Mouse (Mus musculus) gastrocnemius, adult 2 months (tissue): ENCODE measurements around the gene Ctsl. TPM values are rescaled to one million over a fixed set of nuclear protein-coding genes. Genes with fewer than 3 reads are reported as not detected.

Source experiments
- DNase-seq: peaks from one replicate; pipeline ENCODE4 v3.0.0; 2022
- H3K27ac ChIP-seq: fragments of 200-600 bp; 2 replicates; pipeline ENCODE4 v1.8.1; 2022; ENCODE audit warnings: mild to moderate bottlenecking
- H3K4me3 ChIP-seq: fragments of 200-600 bp; 2 replicates; pipeline ENCODE4 v1.8.1; 2022; ENCODE audit warnings: mild to moderate bottlenecking, moderate library complexity
- CTCF ChIP-seq: fragments of 200-600 bp; IDR thresholded peaks from 2 replicates; pipeline ENCODE4 v1.8.1; 2022; ENCODE audit warnings: antibody characterized with exemption, mild to moderate bottlenecking, moderate library complexity
- intact Hi-C: fragments of 180-260 bp; cut with DNase I; formaldehyde crosslinking; loops from one replicate; pipeline ENCODE4 v1.15.1; 2025
- long read RNA-seq, 2 experiments: library from polyadenylated mRNA; stranded (forward); transcript quantifications; one replicate each; pipeline ENCODE4 v2.0.0; 2021
- total RNA-seq, 2 experiments: library from RNA; stranded (reverse); gene quantifications; 2 replicates each; pipeline ENCODE4 v1.2.3; 2021

Ctsl gene
- total RNA-seq = 100 to 1,000 TPM; 111 to 149 TPM
- long read RNA-seq, experiment 1, transcript Ctsl-201 (8 exons, 1,971 nt) = major isoform, 57 of 63 reads
- long read RNA-seq, experiment 1, partial matches to known transcripts = 5 of 63 reads
- long read RNA-seq, experiment 1, other reads (novel, unspliced or antisense) = 1 of 63 reads
- long read RNA-seq, experiment 2, transcript Ctsl-201 (8 exons, 1,971 nt) = major isoform, 119 of 131 reads
- long read RNA-seq, experiment 2, partial matches to known transcripts = 11 of 131 reads
- long read RNA-seq, experiment 2, other reads (novel, unspliced or antisense) = 1 of 131 reads

DNA sequence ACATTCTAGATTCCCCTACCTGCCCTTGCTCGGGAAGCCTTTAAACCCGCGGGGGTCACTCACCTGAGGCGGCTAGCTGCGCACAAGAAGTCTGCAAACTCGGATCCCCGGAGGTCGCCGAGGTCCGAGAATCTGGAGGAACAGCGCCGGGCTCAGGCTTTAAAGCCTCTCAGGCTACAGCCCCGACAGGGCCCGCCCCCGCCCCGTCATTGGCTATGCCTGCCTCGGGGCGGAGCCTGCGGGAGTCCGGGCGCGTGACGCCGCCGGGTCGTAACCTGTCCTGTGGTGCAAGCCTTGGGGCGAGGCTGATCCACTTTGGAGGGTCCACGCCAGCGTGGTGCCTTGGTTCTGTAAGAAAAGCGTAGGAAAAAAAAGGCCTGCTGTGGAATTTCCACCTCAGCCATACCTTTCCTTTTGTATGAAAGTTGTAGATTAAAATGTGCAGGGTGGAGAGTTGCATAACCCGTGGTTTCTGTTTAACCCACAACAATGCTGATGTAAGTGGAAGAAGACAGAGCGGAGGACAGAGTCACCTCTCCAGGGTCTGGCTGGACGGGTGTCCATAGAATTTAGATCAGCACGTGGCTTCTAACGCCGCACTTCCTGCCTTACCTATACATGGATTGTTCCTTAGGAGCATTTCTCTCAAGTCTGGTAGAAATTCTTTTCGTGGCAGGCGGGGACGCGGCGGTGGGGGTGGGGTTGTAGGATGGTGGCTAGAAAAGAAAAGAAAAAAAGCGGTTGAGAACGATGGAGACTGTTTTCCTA, at the start of gene Ctsl:
TSS of gene Ctsl (minus strand) at position 718 of the 768 bp plus-strand sequence.
- DNase-seq = peak; percentile 98
- intact Hi-C loops = loop anchor here (2.0 kb wide), 2 partner anchors 58 to 60 kb away; partner anchors contain the start of gene Aaed1
- Histone ChIP-seq H3K4me3 (peak within 1 kb of the TSS; percentile 96), H3K27ac (peak within 1 kb of the TSS; percentile 96)
- no peak for TF ChIP-seq CTCF

DNA sequence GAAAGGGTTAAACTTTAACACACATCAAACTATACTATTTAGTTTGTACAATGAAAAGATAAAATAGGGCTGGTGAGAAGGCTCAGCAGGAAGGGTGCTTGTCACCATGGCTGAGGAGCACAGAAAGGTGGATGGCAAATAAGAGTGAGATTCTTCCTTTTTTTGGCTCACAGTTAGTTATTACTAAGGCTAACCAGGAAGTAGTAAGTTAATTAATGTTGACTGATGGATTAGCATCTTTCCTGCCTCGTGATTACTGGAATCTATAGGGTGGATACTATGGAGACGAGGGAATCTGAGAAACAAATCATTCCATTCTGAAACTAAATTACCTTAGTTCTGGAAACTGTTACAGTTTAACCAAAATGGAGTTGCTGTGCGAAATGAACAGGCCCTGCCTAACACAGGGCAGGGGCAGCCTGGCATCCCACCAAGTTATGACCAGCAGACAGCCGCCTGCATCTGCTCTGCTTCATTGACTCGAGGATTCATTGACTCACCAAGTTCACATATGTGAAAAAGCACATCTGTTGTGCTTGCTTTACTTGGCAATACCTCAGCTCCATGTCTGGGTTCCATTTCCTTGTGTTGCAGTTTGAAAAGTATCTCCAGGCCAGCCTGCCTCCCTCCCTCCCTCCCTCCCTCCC, 46.4 kb upstream of the Ctsl start:
- TF ChIP-seq CTCF = no peak
- H3K27ac ChIP-seq = no peak overlapping the region
- H3K4me3 ChIP-seq = no peak overlapping the region
- DNase-seq = no peak
- intact Hi-C loops = no loop called here

DNA sequence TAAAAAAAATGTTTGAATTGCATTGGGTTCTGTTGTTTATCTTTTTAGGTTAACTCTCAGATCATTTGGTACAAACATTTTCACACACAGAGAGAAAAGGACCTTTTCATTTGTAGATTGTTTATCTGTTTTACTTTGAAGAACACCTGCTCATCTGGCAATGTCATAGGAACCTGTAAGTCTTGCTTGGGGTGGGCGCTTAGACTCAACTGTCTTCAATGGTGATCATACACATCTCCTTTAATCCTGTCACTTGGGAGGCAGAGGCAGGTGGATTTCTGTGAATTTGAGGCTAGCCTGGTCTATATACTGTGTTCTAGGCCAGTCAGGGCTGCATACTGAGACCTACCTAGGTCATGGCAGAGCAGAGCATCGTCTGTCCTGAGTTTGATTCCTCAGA, 45.0 kb upstream of the Ctsl start:
- no peak for DNase-seq
- intact Hi-C loops = no loop called here
- TF ChIP-seq CTCF = no peak
- Histone ChIP-seq H3K4me3 (no peak overlapping the region), H3K27ac (no peak overlapping the region)

DNA sequence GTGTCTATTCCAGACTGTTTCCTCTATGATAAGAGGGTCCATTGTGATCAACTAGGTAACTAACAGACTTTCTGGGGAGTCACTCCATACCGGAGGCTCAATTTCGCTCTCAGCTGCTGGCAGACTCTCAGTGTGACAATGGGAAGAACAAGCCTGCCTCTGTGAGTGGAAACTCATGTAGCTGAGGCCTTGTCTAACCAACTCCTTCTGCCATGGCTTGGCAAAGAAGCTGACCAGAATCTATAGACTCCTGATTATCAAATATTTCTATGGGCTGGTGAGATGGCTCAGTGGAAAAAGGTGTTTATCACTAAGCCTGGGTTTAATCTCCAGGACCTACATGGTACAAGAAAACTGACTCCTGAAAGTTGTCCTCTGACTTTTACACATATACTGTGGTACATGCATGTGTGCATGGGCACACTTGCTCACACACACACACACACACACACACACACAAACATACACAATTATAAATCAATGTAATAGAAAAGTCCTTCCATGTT, 42.1 kb upstream of the Ctsl start:
- Histone ChIP-seq H3K27ac (no peak overlapping the region), H3K4me3 (no peak overlapping the region)
- intact Hi-C loops = no loop called here
- no peak for DNase-seq
- no peak for TF ChIP-seq CTCF

DNA sequence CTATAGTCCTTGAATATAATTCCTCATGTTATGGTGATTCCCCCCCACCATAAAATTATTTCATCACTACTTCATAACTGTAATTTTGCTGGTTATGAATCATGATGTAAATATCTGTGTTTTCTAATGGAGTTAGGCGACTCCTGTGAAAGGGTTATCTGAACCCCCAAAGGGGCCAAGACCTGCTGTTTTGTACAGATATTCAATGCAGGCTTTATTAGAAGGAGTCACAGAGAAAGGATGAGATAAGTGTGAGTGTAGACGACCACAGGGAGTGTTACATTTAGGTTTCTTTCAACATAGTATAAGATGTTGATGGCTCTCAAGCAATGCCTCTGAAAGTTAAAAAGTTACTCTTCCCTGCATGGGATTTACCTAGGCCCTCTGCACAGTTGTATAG, 40.6 kb upstream of the Ctsl start:
- no peak for DNase-seq
- Histone ChIP-seq H3K27ac (no peak overlapping the region), H3K4me3 (no peak overlapping the region)
- TF ChIP-seq CTCF = no peak
- intact Hi-C loops = no loop called here

DNA sequence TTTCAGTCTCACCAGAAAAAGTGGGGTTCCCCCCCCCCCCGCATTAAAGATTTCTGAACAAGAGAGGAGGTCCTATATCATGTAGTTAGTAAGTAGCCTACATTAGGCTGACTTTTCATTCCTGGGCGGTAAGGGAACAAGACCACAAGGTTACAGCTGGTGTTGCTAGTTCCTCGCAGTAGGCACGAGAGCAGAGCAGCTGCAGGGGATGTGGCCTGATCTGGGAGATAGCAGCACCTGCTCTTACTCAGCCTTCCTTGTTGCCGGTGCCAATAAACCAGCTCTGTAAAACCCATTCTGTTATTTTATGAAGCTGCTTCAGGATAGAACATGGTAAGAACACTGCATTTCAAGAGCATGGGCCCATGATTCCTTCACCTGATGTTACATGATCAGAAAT, 39.9 kb upstream of the Ctsl start:
- intact Hi-C loops = no loop called here
- no peak for DNase-seq
- Histone ChIP-seq H3K4me3 (no peak overlapping the region), H3K27ac (no peak overlapping the region)
- no peak for TF ChIP-seq CTCF

DNA sequence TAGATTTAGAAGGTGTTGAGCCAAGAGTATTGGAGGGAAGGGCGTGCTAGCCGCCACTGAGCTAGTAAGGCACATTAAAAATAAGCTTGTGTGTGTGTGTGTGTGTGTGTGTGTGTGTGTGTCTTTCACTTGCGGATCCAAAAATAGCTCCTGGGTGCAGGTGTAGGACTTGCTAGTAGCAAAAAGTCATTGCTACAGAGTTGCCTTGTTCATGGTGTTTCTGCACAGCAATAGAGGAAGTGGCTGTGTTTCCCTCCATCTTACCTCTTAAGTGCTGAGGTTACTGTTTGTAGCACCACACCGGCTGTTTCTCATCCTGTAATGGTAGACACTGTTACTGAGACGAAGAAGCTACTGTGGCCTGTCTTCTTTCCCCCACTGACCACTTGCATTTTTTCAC, 37.3 kb upstream of the Ctsl start:
- Histone ChIP-seq H3K27ac (no peak overlapping the region), H3K4me3 (no peak overlapping the region)
- DNase-seq = no peak
- TF ChIP-seq CTCF = no peak
- intact Hi-C loops = no loop called here

DNA sequence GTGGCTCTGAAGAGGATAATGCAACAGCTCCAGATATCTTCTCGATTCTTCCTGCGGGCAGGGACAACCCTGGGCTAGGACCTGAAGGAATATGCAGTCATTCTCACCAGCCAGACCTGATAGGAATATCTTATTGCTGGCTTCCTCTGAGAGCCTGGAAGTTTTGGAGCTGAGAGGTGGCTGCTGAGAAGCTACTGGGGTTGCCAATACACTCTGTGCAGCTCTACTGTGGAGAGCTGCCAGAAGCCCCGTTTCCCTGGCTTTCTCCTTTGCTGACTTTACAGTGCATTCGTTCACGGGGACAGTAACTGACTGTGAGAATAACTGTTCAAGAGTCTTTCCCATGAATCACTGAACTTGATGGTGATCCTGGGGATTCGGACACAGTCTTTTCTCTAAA, 34.9 kb upstream of the Ctsl start:
- no peak for TF ChIP-seq CTCF
- Histone ChIP-seq H3K27ac (no peak overlapping the region), H3K4me3 (no peak overlapping the region)
- intact Hi-C loops = no loop called here
- peak; percentile 29 for DNase-seq

DNA sequence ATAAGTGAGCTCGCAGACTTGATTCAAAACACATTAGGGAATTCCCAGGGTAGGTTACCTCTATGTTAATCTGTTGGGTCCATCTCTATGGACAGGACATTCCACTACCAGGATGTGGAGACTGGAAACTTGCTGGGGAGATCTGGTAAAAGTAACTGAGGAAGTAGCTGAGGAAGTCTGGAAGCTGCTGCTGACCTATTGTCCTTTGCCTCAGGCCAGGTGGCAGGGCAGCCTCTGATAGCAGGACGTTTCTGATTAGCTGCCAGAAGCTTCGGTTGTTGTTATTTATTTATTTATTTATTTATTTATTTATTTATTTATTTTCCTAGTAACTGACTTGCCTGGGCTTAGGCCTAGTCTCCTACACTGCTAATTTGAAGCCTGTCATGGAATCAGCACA, 32.8 kb upstream of the Ctsl start:
- H3K4me3 ChIP-seq = no peak overlapping the region
- no peak for DNase-seq
- intact Hi-C loops = no loop called here
- no peak for TF ChIP-seq CTCF
- H3K27ac ChIP-seq = peak overlapping the region; percentile 86

DNA sequence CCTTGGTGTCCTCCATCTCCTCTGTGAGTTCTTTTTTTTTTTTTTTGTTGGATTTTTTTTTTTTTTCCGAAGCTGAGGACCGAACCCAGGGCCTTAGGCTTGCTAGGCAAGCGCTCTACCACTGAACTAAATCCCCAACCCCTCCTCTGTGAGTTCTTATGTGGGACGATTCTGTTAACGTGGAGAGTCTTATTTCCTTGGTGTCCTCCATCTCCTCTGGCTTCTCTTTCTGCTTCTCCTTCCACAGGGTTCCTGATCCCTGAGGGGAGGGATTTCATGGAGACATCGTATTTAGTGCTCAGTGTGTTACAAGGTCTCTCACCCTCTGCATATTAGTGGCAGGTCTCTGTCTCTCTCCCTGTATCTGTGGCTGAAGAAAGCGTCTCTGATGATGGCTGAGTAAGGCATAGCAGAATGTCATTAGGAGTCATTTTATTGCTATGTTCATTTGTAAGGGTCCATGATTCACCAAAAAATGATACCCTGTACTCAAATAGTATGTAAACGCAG, 32.3 kb upstream of the Ctsl start:
- TF ChIP-seq CTCF = no peak
- no peak for DNase-seq
- H3K4me3 ChIP-seq = no peak overlapping the region
- intact Hi-C loops = no loop called here
- peak overlapping the region; percentile 86 for H3K27ac ChIP-seq

DNA sequence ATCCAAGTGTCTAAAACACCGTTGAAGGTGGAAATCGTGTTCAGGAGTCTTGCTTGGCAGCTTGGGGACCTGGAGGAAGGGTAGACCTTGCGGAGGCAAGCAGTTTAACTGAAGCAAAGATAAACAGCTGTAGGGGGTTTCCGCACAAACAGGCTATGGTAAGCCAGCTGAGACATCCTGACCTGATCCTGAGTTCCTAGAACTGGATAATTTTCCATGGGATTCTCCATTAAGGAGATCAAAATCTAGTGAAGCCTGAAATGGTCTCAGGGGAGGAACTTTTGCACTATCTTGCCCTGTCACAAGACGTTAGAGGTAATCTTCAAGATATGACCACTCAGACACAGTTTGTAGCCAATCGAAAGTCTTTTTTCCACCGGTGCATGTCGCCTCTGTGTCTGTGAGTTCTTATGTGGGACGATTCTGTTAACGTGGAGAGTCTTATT, 31.8 kb upstream of the Ctsl start:
- no peak for DNase-seq
- H3K27ac ChIP-seq = peak overlapping the region; percentile 86
- TF ChIP-seq CTCF = no peak
- intact Hi-C loops = no loop called here
- no peak overlapping the region for H3K4me3 ChIP-seq

DNA sequence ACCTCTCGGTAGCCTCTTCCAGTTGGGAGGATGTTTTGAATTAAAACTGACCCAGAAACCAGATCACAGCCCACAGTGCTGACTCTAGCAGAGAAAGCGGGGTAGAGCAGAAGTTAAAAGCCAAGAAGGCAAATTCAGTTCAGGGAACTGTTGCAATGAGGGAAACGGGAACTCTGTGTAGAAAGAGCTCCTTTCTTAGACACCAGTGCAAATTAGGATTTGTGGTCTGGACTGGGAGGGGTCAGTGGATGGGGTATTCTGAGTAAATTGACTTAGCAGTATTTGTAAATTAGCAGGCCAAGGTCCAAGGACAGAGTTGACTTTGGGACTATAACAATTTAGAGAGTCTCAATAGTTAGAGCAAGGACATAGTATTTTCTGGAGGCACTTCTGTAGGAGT, 31.3 kb upstream of the Ctsl start:
- H3K4me3 ChIP-seq = peak overlapping the region; percentile 44; the same call in 1 of the 2 replicates
- peak overlapping the region; percentile 86 for H3K27ac ChIP-seq
- intact Hi-C loops = no loop called here
- no peak for TF ChIP-seq CTCF
- DNase-seq = peak; percentile 17

DNA sequence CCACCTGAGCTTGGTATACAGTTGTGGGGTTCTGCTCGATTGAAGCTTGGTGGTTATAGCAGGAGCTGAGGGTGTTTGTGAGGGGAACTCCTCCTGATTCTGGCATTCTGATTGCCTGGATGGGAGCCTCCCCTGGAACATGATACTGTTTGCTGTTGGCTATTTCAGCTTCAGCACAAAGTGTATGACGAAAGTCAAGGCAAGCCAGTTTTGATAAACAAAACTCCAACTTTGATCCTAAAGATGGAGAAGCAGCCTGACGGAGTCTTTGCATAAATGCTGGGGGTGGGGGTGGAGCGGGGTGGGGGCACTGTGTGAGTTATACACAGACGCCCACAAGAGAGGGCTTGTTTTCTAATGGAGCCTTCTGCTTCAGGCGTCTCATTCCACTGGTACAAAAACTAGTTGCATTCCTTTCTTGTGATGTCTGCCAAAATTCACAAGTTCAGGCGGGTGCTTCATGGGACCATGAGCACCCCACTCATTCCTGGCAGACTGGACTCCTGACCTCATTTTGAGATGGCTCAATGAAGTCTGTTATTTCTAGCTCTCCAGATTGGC, 30.2 kb upstream of the Ctsl start:
- peak overlapping the region; percentile 86 for H3K27ac ChIP-seq
- DNase-seq = peak; percentile 72
- no peak for TF ChIP-seq CTCF
- intact Hi-C loops = no loop called here
- peak overlapping the region; percentile 44 for H3K4me3 ChIP-seq
